Mouse (Mus musculus) induced T-regulatory cell, adult 2 months (primary cell): ENCODE data around the gene Map2k2.

Experiments
- DNase-seq: peaks from one replicate; pipeline ENCODE4 v3.0.0-alpha.2; 2012; ENCODE audit warnings: low read depth

The Map2k2 gene

GRCm38 (mm10) chr10:81176466-81177271 lies 71.0 kb downstream of the Map2k2 start, which contains the start of gene Eef2:
TSS of gene Eef2 (plus strand) at chr10:81176631.
- DNase-seq = peak; percentile 99

- peak; percentile 65 for DNase-seq
These were observed 71.8 kb downstream of the Map2k2 start for GRCm38 (mm10) chr10:81177491-81177925.

GRCm38 (mm10) chr10:81177958-81178712 lies 72.4 kb downstream of the Map2k2 start:
- DNase-seq = no peak

GRCm38 (mm10) chr10:81178927-81179326 lies 73.2 kb downstream of the Map2k2 start:
- no peak for DNase-seq

GRCm38 (mm10) chr10:81179451-81180342 lies 74.0 kb downstream of the Map2k2 start:
- DNase-seq = peak; percentile 35

- peak; percentile 31 for DNase-seq
These were observed 75.2 kb downstream of the Map2k2 start for GRCm38 (mm10) chr10:81180946-81181345.

- DNase-seq = peak; percentile 37
These were observed 76.1 kb downstream of the Map2k2 start for GRCm38 (mm10) chr10:81181860-81182259.

GRCm38 (mm10) chr10:81182336-81183333 lies 76.9 kb downstream of the Map2k2 start, which contains the start of gene Dapk3:
TSS of gene Dapk3 (plus strand) at chr10:81183005.
- peak; percentile 100 for DNase-seq
